Mouse (Mus musculus) layer of hippocampus, postnatal 14 days (tissue): ENCODE measurements around the gene Syt13. TPM values are rescaled to one million over a fixed set of nuclear protein-coding genes. Genes with fewer than 3 reads are reported as not detected.

Experiments used
- DNase-seq, 2 experiments: peaks; one replicate each; pipeline ENCODE4 v3.0.0; 2021 to 2022; ENCODE audit warnings: low spot score in 2 of 2, mixed read lengths in 1 of 2
- total RNA-seq, 2 experiments: library from RNA; stranded (reverse); gene quantifications; 2 replicates each; pipeline ENCODE4 v1.2.3; 2021

Syt13 gene
- total RNA-seq, 2 experiments from 2014 or later = 124 to 128 TPM

GRCm38 (mm10) chr2:92956943-92957342 is 42.0 kb downstream of the Syt13 start:
- no peak for DNase-seq

DNA sequence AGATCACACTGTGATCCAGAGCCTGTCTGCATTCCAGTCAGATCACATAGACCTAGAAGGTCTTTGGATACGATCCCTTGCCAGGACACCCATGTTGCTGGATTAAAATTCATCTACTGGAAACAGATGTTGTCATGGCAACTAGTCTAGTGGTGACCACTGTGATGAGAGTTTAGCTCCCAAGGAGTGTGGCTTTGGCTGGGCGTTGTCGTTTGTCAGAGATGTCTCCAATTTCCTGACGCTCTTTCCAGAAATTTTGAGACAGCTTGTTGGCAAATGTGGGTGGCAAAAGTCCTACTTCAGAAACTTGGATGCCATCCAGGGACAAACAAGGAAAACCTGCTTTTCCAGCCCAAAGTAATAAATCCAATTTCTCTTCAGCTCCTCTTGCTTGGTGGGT is 43.7 kb downstream of the Syt13 start:
- DNase-seq = peak in 1 of 2 experiments; percentile 39

- no peak for DNase-seq
These were observed 49.4 kb downstream of the Syt13 start for GRCm38 (mm10) chr2:92964345-92964744.

GRCm38 (mm10) chr2:92966257-92966656 is 51.4 kb downstream of the Syt13 start:
- no peak for DNase-seq

DNA sequence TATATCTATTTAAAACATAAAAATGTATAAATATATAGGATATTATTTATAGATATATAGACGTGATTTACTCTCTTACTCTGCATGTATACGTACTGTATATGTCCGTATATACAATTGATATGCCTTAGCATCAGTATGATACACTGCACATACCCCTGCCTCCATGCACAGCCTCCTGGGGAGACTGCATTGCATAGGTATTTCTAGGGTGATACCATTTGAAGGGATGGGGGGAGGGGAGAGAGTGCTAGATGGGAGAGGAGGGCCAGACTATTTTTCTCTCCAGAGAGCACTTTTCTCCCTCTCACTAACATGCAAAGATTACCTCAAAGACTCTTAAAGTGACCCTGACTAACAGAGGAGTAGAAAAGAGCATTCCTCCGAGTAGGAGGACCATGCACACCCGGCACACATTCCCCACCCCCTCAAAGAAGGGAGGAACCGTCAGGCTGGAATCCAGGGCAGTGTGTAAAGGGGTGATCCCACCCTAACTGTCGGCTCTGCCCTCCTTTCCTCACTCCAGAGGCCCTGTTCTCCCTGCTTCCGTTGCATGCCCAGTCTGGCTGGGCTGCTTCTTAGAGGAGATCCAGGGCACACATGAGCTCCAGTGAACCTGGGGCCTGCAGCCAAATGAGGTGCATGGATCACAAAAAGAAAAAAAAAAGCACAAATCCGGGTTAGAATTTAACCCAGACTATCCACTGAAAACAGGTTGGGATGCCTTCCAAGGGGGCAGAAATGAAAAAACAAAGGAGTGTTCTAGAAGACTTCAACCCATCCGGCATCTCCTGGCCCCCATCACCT is 52.3 kb downstream of the Syt13 start:
- no peak for DNase-seq

- no peak for DNase-seq
These were observed 52.9 kb downstream of the Syt13 start for GRCm38 (mm10) chr2:92967839-92968166.

GRCm38 (mm10) chr2:92971069-92971468 is 56.2 kb downstream of the Syt13 start:
- DNase-seq = no peak

- DNase-seq = no peak
These were observed 56.6 kb downstream of the Syt13 start for GRCm38 (mm10) chr2:92971536-92971935.

- no peak for DNase-seq
These were observed 57.2 kb downstream of the Syt13 start for GRCm38 (mm10) chr2:92972071-92972470.

DNA sequence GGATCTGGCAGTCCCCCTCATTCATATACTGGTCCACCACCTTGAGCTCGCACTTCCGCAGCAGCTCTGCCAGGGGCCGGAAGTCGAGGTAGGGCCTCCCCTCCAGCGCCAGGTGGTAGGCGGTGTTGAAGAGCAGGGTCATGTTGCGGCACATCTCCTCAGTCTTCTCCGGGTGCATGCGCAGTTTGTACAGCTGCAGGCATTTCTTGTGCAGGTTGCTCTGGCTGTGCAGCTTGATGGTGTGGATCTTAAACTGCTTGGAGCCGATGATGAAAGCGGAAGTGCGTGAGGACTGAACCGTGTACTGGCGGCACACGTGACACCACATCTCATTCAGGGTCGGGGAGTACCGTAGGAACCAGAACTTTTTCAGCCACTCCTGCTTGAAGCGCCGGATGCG is 58.7 kb downstream of the Syt13 start:
- DNase-seq = no peak

GRCm38 (mm10) chr2:92975031-92975790 is 60.3 kb downstream of the Syt13 start:
- DNase-seq = no peak

- DNase-seq = no peak
These were observed 65.3 kb downstream of the Syt13 start for GRCm38 (mm10) chr2:92980165-92980564.

GRCm38 (mm10) chr2:92982591-92983272 is 67.8 kb downstream of the Syt13 start:
- peak in 1 of 2 experiments; percentile 60 for DNase-seq

- DNase-seq = no peak
These were observed 68.3 kb downstream of the Syt13 start for GRCm38 (mm10) chr2:92983273-92983620.

GRCm38 (mm10) chr2:92984321-92985108 is 69.6 kb downstream of the Syt13 start:
- DNase-seq = no peak

- DNase-seq = no peak
These were observed 70.3 kb downstream of the Syt13 start for GRCm38 (mm10) chr2:92985171-92985570.

GRCm38 (mm10) chr2:92985600-92985999 is 70.7 kb downstream of the Syt13 start:
- DNase-seq = no peak

DNA sequence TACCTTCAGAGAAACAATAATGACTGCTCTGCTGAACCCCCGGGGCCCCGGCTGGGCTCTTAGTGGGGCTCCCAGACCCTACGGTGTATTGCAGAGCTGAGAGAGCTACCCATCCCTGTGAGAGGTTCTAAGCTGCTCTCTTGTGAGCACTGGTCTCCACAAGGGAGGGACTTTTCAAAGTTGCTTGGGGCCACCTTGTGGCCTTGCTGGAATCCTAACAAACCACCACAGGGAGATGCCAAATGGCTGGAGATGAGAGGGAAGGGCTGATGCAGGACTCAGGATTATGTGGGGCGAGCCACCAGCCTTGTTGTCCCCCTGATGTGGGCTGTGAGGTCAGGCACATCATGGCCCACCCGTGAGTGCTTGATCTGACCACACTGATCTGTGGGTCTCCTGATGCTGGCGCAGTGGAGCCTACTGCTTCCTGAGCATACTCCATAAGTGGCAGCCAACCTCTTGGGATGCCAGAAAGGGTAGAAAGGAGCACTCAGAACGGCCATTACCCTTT is 72.3 kb downstream of the Syt13 start:
- no peak for DNase-seq

GRCm38 (mm10) chr2:92987901-92988631 is 73.2 kb downstream of the Syt13 start:
- DNase-seq = peak; percentile 60 to 83

- DNase-seq = no peak
These were observed 74.7 kb downstream of the Syt13 start for GRCm38 (mm10) chr2:92989593-92989992.
